Mouse (Mus musculus) myocyte (in vitro differentiated cells): ENCODE data around the gene Zdhhc20.

Experiments
- CEBPB ChIP-seq: IDR thresholded peaks from 2 replicates; pipeline ENCODE4 v1.6.1; 2011; ENCODE audit warnings: mild to moderate bottlenecking, moderate library complexity; ENCODE audit not compliant: poor library complexity, insufficient read depth, severe bottlenecking
- POLR2A ChIP-seq: IDR thresholded peaks from one replicate; pipeline ENCODE4 v1.6.1; 2011; ENCODE audit warnings: low read depth, mild to moderate bottlenecking, control low read depth, moderate library complexity; ENCODE audit not compliant: insufficient read length
- POLR2AphosphoS2 ChIP-seq: IDR thresholded peaks from one replicate; pipeline ENCODE4 v1.6.1; 2011; ENCODE audit warnings: low read depth, control low read depth; ENCODE audit not compliant: insufficient read length

DNA sequence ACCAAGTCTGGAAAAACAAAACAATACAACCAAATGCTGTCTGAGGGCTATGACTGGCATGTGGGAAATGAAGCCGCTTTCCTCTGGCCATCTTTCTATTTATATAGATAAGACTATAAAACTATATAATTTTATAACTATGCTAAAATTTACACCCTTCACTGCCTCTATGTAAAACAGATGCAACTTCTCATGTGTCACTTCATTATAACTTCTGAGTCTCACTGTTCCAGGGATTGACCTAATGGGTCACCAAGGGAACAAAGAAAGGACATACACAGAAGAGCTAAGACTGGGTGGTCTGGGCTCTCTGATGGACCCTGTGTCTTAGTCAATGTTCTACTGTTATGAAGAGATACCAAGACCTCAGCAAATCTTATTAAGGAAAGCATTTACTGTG, 2.9 kb upstream of the Zdhhc20 start:
- TF ChIP-seq POLR2A (no peak), POLR2AphosphoS2 (no peak), CEBPB (no peak)
